Mouse (Mus musculus) hindbrain, embryonic 10.5 days (tissue): ENCODE data around the gene Tmem234. TPM values are rescaled to one million over a fixed set of nuclear protein-coding genes. Genes with fewer than 3 reads are reported as not detected.
A peak's percentile ranks its signal among the peaks of the same experiment; 100 is the strongest.

Source experiments
- DNase-seq: peaks from one replicate; pipeline ENCODE4 v3.0.0-alpha.2; 2017; ENCODE audit warnings: low spot score
- H3K27ac ChIP-seq: fragments of 300-500 bp; sonication (generic); 2 replicates; pipeline ENCODE4 v1.5.1; 2016; ENCODE audit warnings: mild to moderate bottlenecking, moderate library complexity
- H3K27me3 ChIP-seq: fragments of 300-500 bp; sonication (generic); 2 replicates; pipeline ENCODE4 v1.6.1; 2016; ENCODE audit warnings: mild to moderate bottlenecking; ENCODE audit not compliant: poor library complexity, insufficient read depth, severe bottlenecking
- H3K36me3 ChIP-seq: fragments of 300-500 bp; sonication (generic); 2 replicates; pipeline ENCODE4 v1.6.1; 2016; ENCODE audit warnings: mild to moderate bottlenecking, moderate library complexity
- H3K4me1 ChIP-seq: fragments of 300-500 bp; sonication (generic); replicated peaks from 2 replicates; pipeline ENCODE4 v1.6.1; 2016; ENCODE audit warnings: mild to moderate bottlenecking
- H3K4me3 ChIP-seq: fragments of 300-500 bp; sonication (generic); 2 replicates; pipeline ENCODE4 v1.5.1; 2016; ENCODE audit warnings: mild to moderate bottlenecking, moderate library complexity
- H3K9me3 ChIP-seq: fragments of 300-500 bp; sonication (generic); 2 replicates; pipeline ENCODE4 v1.6.1; 2016; ENCODE audit warnings: mild to moderate bottlenecking, moderate library complexity
- WGBS: fragments of 180-500 bp; shearing (Covaris S2); methylation state at CpG from one replicate; pipeline ENCODE4 v1.1.7; 2016; 5-methylcytosine and 5-hydroxymethylcytosine counted together
- polyA plus RNA-seq: library from polyadenylated mRNA; unstranded; fragments of >200 nt; fragmentation: Nextera tagmentation; extraction: Ambion mirVana; gene quantifications from 2 replicates; pipeline ENCODE4 v1.2.1, GENCODE M21; 2016

Tmem234 gene
- polyA plus RNA-seq, 1 experiment from 2014 or later: 229 TPM

GRCm38 (mm10) chr4:129671491-129672082 is 71.1 kb downstream of the Tmem234 start:
- 11% methylated on average over 12 of the region's 12 CpGs for WGBS
- DNase-seq: peak; percentile 42
- H3K4me1 ChIP-seq: peaks cover 23% of the 10 kb centered on the region

GRCm38 (mm10) chr4:129672083-129672877 is 71.8 kb downstream of the Tmem234 start, which contains the start of gene Kpna6:
TSS of gene Kpna6 (minus strand) at chr4:129672767.
- Histone ChIP-seq H3K4me3 (peak within 1 kb of the TSS; percentile 89), H3K36me3 (peaks cover 41% of the 10 kb centered on the region), H3K4me1 (peaks cover 23% of the 10 kb centered on the region), H3K27ac (peak within 1 kb of the TSS; percentile 94), H3K9me3 (no peaks in the 10 kb centered on the region), H3K27me3 (no peaks in the 10 kb centered on the region)
- peak; percentile 92 for DNase-seq
- under 1% methylated on average over 65 of the region's 65 CpGs for WGBS

More at GRCm38 (mm10) chr4:129671491-129672082, 71.1 kb downstream of the Tmem234 start:
- Histone ChIP-seq H3K9me3 (no peaks in the 10 kb centered on the region), H3K36me3 (peaks cover 41% of the 10 kb centered on the region), H3K27ac (peak overlapping the region; percentile 94), H3K27me3 (no peaks in the 10 kb centered on the region), H3K4me3 (peak overlapping the region; percentile 89)

- H3K4me1 ChIP-seq: peaks cover 23% of the 10 kb centered on the region
- peak overlapping the region; percentile 94 for H3K27ac ChIP-seq
- H3K36me3 ChIP-seq: peaks cover 45% of the 10 kb centered on the region
- H3K4me3 ChIP-seq: peak overlapping the region; percentile 89
- no peaks in the 10 kb centered on the region for H3K9me3 ChIP-seq
- 10% methylated on average over 10 of the region's 10 CpGs for WGBS
- DNase-seq: no peak
- H3K27me3 ChIP-seq: no peaks in the 10 kb centered on the region
Measured at GRCm38 (mm10) chr4:129672878-129673449, 72.5 kb downstream of the Tmem234 start.

Other genes with a start within 250 kb of the Tmem234 start
- gene Zbtb8a, start 222.6 kb upstream of the Tmem234 start, polyA plus RNA-seq: 7.7 and 11.8 TPM in 2 replicates
- 1.8 and 2.1 TPM in 2 replicates for gene Zbtb8b, start 159.8 kb upstream of the Tmem234 start, polyA plus RNA-seq
- gene Bsdc1, start 139.1 kb upstream of the Tmem234 start, polyA plus RNA-seq: 22.2 and 24.8 TPM in 2 replicates
- gene Tssk3, start 109.6 kb upstream of the Tmem234 start, polyA plus RNA-seq: not detected in 2 replicates
- 0.41 TPM in 1 of 2 replicates, not detected in the other for gene Fam229a, start 109.5 kb upstream of the Tmem234 start, polyA plus RNA-seq
- gene Marcksl1, start 87.1 kb upstream of the Tmem234 start, polyA plus RNA-seq: 1,645 and 2,027 TPM in 2 replicates
- 241 and 286 TPM in 2 replicates for gene Hdac1, start 58.0 kb upstream of the Tmem234 start, polyA plus RNA-seq
- 6.5 and 6.6 TPM in 2 replicates for gene Lck, start 27.0 kb upstream of the Tmem234 start, polyA plus RNA-seq
- 0.46 and 1.0 TPM in 2 replicates for gene Fam167b, start 22.1 kb upstream of the Tmem234 start, polyA plus RNA-seq
- gene Eif3i, start within 50 bp of the Tmem234 start, polyA plus RNA-seq: 268 and 293 TPM in 2 replicates
- 0.90 and 1.3 TPM in 2 replicates for gene Dcdc2b, start 13.6 kb downstream of the Tmem234 start, polyA plus RNA-seq
- 27.7 and 29.1 TPM in 2 replicates for gene Iqcc, start 18.4 kb downstream of the Tmem234 start, polyA plus RNA-seq
- gene Ccdc28b, start 23.3 kb downstream of the Tmem234 start, polyA plus RNA-seq: 53.2 and 75.0 TPM in 2 replicates
- 90.1 and 108 TPM in 2 replicates for gene Txlna, start 40.4 kb downstream of the Tmem234 start, polyA plus RNA-seq
- 14.5 and 16.4 TPM in 2 replicates for gene Kpna6, start 72.1 kb downstream of the Tmem234 start, polyA plus RNA-seq
- 15.2 and 24.1 TPM in 2 replicates for gene Tmem39b, start 96.2 kb downstream of the Tmem234 start, polyA plus RNA-seq
- gene Khdrbs1, start 141.6 kb downstream of the Tmem234 start, polyA plus RNA-seq: 160 and 168 TPM in 2 replicates
- gene Ptp4a2, start 210.6 kb downstream of the Tmem234 start, polyA plus RNA-seq: 230 and 278 TPM in 2 replicates